Mouse (Mus musculus): ENCODE measurements around the gene Plxnb2. TPM values are rescaled to one million over a fixed set of nuclear protein-coding genes. Genes with fewer than 3 reads are reported as not detected.

Plxnb2 gene
- total RNA-seq, 2 experiments from 2014 or later = 46.4 to 55.0 TPM

DNA sequence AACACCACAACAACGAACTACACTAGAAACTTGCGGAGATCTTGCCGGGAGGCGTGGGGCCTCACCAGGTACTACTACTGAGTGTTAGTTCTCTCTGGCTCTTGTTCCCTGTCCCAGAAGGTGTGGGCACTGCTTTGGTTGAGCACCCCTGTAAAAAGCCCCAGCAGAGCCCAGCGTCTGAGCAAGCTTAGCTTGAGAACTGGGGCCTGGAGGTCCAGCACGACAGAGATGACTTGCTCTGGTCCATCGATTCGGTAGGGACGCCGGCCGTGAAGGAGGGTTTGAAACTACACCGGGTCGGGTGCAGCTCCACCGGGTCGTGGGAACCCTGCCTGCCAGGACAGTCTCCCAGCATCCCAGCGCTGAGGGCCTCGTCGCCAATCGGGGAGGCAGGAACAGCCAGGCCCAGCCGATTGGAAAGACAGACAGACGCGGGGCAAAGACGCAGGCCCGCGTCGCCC, 477 bp downstream of the Plxnb2 start:
- DNase-seq (ENCODE audit: low spot score in 2 of 2) = no peak

DNA sequence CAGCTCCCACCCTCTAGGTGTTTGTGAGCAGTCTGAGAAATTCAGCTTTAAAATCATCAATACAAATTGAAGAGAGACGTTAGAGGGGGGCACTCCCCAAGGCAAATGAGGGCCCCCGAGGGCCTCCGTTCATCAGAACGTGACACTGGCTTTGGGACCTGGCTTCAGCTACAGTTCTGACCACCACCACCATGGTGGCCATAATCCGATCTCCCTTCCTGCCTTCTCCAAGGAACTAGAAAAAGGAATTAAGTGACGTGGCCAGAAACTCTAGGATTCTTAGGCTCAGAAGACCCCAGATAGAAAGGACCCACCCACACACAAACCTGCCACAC, 991 bp downstream of the Plxnb2 start:
- DNase-seq (ENCODE audit: low spot score in 2 of 2) = no peak

DNA sequence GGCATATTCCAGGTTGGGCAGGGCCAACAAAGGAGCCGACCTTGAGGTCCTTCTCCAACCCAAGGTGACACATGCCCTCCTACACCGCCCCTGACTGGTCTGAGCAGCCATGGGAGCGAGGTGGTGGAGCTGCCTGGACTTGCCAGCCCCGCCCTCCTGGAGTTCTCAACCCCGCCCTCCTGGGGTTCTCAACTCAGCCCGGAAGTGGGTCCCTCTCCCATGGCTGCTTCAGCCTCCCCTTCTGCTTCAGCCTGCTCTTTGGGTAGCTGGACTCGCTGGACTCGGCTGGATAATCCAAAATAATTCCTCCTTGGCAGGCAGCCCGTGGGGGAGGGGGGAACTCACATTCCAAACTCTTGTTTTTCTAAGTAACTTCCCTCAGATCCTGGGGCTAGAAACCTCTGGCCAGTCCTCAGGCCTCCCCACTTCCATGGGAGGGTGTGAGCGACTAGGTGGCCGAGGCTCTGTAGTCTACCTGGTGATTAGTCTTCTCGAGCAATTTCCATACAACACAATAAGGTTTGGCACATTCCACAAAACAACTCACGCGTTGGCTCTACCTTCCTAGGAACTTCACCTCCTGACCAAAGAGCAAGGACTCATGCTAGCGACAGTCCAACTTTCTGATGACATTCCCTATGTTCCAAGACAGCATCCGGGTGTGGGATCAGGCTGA, 1.5 kb downstream of the Plxnb2 start:
- DNase-seq (ENCODE audit: low spot score in 2 of 2) = peak in 1 of 2 experiments; percentile 34

GRCm38 (mm10) chr15:89178260-89178860, 2.2 kb downstream of the Plxnb2 start:
- no peak for DNase-seq (ENCODE audit: low spot score in 2 of 2)

DNA sequence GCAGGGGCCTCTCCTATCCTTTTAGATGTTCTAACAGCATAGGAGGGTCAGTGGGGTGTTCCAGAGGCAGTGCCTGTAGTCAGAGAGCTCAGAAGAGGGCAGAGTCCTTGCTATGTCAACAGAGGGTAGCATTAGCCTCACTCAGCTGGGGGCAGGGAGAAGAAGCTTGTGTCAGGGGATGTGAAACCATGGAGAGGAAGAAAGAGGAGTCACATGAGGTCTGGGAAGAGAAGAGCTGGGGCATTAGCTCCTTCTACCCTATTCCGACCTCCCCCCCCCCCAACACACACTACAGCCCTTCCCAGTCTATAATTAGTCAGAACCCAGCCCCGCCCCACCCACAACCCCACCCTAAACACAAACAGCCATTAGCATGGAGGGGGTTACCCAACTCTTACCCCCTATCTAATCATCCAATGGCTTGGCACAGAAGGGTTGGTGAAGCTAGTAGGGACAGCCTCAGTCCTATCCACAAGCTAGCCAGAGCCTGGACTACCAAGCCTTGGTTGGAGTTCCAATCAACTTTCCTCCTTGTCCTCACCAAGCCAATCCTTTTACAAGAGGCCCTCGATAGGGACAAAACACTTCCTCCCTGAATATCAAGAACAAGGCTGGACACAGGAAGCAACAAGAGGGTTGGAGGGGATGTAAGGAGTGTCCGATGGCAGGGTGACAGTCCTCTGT, 2.9 kb downstream of the Plxnb2 start:
- no peak for DNase-seq (ENCODE audit: low spot score in 2 of 2)

GRCm38 (mm10) chr15:89177121-89177520, 3.5 kb downstream of the Plxnb2 start:
- DNase-seq (ENCODE audit: low spot score in 2 of 2) = peak in 1 of 2 experiments; percentile 56

- DNase-seq (ENCODE audit: low spot score in 2 of 2) = no peak
Measured at GRCm38 (mm10) chr15:89175411-89176155, 5.0 kb downstream of the Plxnb2 start.

- no peak for DNase-seq (ENCODE audit: low spot score in 2 of 2)
Measured at GRCm38 (mm10) chr15:89174889-89175339, 5.7 kb downstream of the Plxnb2 start.

DNA sequence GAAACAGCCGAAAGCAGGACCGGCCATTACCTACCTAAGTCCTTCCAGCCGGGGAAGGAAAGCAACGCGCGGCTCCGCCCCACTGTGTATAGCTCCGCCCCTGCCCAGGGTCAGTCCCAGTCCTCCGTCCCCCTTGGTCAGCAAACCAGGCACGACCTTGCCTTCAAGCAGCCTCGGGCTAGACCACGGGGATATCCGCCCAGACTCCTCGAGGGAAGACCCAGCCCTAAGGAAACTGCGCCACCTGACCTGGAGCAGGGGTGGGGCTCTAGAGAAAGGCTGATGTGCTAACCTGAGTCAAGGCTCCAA, 6.7 kb downstream of the Plxnb2 start:
- peak in 1 of 2 experiments; percentile 22 for DNase-seq (ENCODE audit: low spot score in 2 of 2)

DNA sequence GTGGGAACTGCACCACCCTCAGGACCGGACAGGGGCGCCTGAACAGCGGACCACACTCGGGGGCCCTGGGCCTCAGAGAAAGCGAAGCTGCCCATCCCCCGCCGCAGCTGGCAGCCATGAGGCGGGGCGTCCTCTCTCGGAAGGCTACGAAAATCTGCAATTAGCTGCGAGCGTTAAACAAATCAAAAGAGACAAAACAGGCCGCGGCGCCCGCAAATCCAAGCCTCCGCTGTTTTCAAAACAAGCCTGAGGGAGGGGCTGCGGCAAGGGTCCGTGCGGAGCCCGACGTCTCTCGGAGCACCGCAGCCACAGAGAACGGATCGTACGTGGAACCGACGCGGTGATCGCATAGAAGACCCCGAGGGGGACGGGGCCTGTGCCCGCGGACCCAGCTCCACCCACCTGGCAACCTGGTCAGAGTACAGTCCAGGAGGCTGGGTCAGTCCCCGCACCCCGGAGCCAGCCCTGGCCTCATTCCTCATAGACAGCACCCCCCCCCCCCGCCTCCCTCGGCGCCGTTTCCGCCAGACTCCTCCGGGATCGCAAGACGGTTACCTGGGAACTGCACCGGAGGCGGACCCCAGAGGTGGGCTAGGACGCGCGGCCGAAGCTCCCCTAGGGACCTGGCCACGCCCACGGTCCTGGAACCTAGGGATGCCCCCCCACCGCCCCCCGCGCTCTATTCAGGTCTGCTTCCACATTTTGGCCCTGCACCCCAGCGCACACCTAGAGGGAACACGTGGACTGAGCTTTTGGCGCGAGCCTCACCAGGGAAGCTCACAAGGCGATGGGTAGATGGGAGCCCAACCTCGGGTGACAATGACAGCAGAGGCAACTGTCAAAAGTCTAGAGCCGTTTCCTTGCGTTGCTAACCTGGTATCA, 7.3 kb downstream of the Plxnb2 start:
- peak in 1 of 2 experiments; percentile 61 for DNase-seq (ENCODE audit: low spot score in 2 of 2)

DNA sequence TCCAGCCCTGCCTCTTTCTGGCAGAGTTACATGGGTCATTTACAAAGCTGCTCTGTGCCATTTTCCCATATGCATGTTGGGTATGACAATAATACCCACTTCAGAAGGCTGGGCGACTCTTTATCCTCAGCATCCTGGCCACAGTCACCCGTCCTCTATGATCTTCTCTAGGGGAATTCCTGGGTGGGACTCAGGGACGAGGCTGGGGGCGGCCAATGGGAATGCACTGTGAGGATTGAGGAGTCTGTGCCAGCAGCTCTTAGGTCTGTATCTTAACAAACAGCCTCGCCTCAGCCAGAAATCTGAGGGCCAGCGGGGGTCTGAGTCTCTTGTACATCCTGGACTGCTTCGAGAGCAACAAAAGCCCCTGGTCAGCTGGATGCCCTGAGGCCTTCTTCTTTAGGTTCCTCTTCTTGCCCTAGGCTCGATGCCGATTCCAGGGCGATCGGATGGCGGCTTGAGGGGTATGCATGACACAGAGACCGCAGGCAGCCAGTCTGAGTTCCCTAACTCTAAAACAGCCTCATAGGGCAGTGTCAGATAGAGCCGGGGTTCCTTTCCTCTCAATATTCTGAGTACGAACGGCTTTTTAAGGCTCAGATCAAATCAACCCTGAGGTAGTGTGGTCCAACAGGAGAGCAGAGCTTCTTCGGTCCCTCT, 8.2 kb downstream of the Plxnb2 start:
- DNase-seq (ENCODE audit: low spot score in 2 of 2) = no peak

- DNase-seq (ENCODE audit: low spot score in 2 of 2) = no peak
Measured at GRCm38 (mm10) chr15:89171526-89172051, 9.0 kb downstream of the Plxnb2 start.

DNA sequence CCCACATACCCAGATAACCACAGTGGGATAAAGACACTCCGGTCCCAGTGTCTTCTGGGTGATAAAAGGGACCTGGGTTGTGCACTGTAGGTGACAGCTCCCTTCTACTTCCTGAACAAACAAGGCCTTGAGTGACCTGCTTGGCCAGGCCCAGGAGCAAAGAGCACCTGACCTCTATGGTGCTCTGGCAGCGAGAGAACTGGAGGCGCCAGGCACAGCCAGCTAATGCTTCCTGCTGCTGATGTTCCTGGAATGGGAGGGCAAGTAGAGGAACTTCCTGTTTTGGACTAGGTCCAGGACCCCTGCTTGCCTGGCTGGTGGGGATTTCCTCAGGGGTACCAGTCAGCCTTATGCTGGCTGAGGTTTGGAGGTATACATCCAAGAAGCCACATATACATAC, 10.5 kb downstream of the Plxnb2 start:
- no peak for DNase-seq (ENCODE audit: low spot score in 2 of 2)

DNA sequence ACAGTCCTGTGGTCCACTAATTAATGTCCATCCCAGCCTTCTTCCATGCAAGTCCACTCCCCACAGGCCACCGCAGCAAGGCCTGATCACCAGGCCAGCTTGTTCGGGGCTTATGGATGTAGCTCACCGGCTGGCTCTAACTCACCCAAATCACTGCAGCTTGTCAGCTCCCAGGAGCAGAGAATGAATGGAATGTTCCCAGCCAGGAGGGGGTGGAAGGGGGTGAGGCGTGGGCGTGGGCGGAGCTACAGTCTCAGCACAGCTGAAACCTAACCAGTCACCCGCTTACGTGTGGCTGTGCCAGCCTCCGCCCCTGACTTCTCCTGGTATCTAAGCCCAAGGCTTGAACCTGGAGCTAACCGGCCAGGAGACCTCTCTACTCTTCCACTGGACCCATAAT, 11.2 kb downstream of the Plxnb2 start:
- peak; percentile 81 to 95 for DNase-seq (ENCODE audit: low spot score in 2 of 2)

GRCm38 (mm10) chr15:89168922-89169321, 11.7 kb downstream of the Plxnb2 start:
- no peak for DNase-seq (ENCODE audit: low spot score in 2 of 2)

DNA sequence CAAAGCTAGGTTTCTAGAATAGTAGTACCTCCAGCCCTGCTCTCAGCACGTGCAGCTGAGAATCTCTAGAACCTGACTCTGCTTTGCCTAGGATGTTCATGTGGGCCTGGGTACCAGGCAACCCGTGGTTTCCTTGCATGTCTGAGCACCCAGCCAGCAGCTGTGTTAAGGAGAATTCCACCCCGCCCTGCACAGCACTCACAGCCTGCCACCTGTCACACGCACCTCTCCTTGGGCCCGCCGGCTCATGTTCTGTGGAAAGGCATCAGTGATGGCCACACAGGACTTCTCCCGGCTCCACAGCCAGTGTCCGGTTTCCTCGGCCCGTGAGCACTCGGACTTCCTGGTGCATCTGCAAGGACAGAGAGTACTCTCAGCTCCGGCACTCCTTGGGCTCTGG, 15.1 kb downstream of the Plxnb2 start:
- DNase-seq (ENCODE audit: low spot score in 2 of 2) = no peak

DNA sequence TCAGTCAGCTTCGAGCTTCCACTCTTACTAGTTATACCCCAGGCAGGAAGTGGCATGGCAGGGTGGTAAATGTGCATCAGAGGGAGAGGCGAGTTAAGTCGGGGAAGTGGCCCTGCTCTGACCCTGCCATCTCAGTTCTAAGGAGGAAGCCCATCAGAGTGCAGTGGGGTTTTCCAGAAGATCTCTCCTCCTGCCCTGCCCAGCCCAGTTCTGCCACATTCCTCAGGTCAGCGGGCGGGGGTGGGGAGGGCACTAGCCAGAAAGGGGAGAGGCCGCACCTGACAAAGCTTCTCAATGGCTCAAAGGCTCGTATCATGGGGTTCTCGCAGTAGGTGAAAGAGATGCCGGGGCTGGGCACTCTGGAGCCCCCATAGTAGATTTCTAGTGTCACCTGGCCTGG, 19.2 kb downstream of the Plxnb2 start:
- DNase-seq (ENCODE audit: low spot score in 2 of 2) = no peak

- DNase-seq (ENCODE audit: low spot score in 2 of 2) = no peak
Measured at GRCm38 (mm10) chr15:89158516-89158915, 22.1 kb downstream of the Plxnb2 start.

GRCm38 (mm10) chr15:89157954-89158353, 22.6 kb downstream of the Plxnb2 start:
- peak in 1 of 2 experiments; percentile 58 for DNase-seq (ENCODE audit: low spot score in 2 of 2)

DNA sequence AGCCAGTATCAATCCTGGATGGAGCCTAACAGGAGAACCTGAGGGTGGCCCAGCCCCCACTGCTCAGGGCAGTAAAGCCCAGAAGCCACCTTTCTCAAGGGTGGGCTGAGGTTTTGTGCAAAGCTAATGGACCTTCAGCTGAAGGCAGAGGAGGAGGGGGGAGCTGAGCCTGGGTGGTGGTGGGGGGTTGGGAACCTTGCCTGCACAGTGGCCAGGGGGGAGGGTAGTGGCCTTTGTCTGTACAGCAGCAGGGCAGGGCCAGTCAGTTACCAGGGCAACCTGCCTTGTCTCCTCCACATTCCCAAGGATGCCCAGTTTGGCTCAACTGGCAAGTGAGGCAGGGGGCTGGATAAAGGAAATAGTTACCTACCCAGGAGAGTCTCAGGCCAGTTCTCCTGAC, 28.3 kb downstream of the Plxnb2 start:
- no peak for DNase-seq (ENCODE audit: low spot score in 2 of 2)
